Mouse (Mus musculus): ENCODE measurements around the gene 1110002E22Rik. TPM values are rescaled to one million over a fixed set of nuclear protein-coding genes. Genes with fewer than 3 reads are reported as not detected.

Gene 1110002E22Rik
- polyA plus RNA-seq, 1 experiment from 2014 or later: not detected

DNA sequence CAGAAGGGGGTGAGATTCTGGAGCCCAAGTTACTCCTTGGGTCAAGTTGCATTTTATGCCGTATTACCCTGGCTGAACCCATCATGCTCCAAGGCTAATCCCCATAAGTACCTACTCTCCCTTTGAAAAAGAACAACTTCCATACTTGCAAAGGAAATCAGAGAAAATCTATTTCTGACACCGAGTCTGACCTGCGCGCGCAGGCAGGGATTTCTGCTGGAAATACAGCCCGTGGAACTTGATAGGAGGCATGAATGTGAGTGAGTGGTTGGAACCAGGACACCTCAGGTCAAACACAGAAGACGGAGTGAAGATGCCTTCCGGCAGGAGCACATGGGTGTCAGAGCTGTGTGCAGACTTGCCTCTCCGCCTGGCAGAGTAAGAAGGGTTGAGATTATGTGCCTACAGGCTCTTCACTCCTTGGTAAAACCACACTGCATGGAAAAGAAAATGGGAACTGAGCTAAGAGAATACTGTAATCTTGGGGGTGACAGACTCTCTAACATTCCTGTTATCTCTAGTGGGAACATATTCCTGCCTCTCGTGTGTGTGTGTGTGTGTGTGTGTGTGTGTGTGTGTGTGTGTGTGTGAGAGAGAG lies 6.7 kb downstream of the 1110002E22Rik start:
- Histone ChIP-seq H3K4me3 (ENCODE audit: inconsistent target) (no peak overlapping the region), H3K27ac (no peak overlapping the region), H3K36me3 (ENCODE audit: inconsistent target) (no peaks in the 10 kb centered on the region), H3K79me2 (ENCODE audit: inconsistent target) (no peaks in the 10 kb centered on the region)
- WGBS (ENCODE audit: missing documents): 94% methylated on average over 10 of the region's 10 CpGs

DNA sequence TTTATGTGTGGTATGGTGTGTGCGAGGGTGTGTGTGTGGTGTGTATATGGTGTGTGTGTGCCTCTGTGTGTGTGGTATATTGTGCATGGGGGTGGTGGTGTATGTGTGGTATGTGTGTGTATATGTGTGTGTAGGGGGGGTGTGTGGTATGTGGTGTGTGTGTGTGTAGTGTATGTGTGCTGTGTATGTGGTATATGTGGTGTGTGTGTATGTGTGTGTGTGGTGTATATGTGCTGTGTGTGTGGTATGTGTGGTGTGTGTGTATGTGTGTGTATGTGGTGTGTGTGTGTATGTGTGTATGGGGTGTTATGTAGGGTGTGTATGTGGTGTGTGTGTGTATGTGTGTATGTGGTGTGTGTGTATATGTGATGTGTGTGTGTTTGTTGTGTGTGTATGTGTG lies 9.4 kb downstream of the 1110002E22Rik start:
- H3K27ac ChIP-seq: no peak overlapping the region
- 100% methylated on average over 1 of the region's 1 CpGs for WGBS (ENCODE audit: missing documents)
- H3K36me3 ChIP-seq (ENCODE audit: inconsistent target): no peaks in the 10 kb centered on the region
- no peaks in the 10 kb centered on the region for H3K79me2 ChIP-seq (ENCODE audit: inconsistent target)
- no peak overlapping the region for H3K4me3 ChIP-seq (ENCODE audit: inconsistent target)

GRCm38 (mm10) chr3:138075209-138075608 lies 10.4 kb downstream of the 1110002E22Rik start:
- Histone ChIP-seq H3K36me3 (ENCODE audit: inconsistent target) (no peaks in the 10 kb centered on the region), H3K4me3 (ENCODE audit: inconsistent target) (no peak overlapping the region), H3K27ac (no peak overlapping the region), H3K79me2 (ENCODE audit: inconsistent target) (no peaks in the 10 kb centered on the region)
- WGBS (ENCODE audit: missing documents): 91% methylated on average over 8 of the region's 8 CpGs

- no peaks in the 10 kb centered on the region for H3K79me2 ChIP-seq (ENCODE audit: inconsistent target)
- H3K4me3 ChIP-seq (ENCODE audit: inconsistent target): no peak overlapping the region
- WGBS (ENCODE audit: missing documents): 87% methylated on average over 11 of the region's 11 CpGs
- no peaks in the 10 kb centered on the region for H3K36me3 ChIP-seq (ENCODE audit: inconsistent target)
- no peak overlapping the region for H3K27ac ChIP-seq
Measured at GRCm38 (mm10) chr3:138077476-138078340, 12.9 kb downstream of the 1110002E22Rik start.

DNA sequence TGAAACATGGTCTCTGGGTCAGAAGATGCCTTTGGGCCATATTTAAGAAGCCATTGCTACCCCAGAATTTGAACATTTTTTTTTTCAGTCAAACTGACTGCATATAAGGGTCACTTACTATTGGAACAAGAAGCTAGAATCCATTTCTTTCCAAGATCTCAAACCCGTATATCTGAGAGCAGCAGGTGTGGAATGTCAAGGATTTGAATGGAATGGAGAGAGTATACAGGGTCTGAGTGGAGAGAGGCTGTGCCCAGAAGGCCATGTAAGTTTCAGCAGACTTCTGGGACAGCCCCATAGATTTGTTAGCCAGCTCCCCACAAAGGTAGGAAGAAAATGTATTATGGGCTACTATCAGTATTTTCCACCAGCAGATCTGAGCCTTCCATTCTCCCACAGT lies 13.8 kb downstream of the 1110002E22Rik start:
- no peaks in the 10 kb centered on the region for H3K79me2 ChIP-seq (ENCODE audit: inconsistent target)
- H3K27ac ChIP-seq: no peak overlapping the region
- WGBS (ENCODE audit: missing documents): 93% methylated on average over 1 of the region's 1 CpGs
- no peak overlapping the region for H3K4me3 ChIP-seq (ENCODE audit: inconsistent target)
- no peaks in the 10 kb centered on the region for H3K36me3 ChIP-seq (ENCODE audit: inconsistent target)

GRCm38 (mm10) chr3:138083073-138083637 lies 18.3 kb downstream of the 1110002E22Rik start:
- Histone ChIP-seq H3K36me3 (ENCODE audit: inconsistent target) (no peaks in the 10 kb centered on the region), H3K4me3 (ENCODE audit: inconsistent target) (no peak overlapping the region)
- 100% methylated on average over 1 of the region's 1 CpGs for WGBS (ENCODE audit: missing documents)

GRCm38 (mm10) chr3:138083896-138084295 lies 19.0 kb downstream of the 1110002E22Rik start:
- WGBS (ENCODE audit: missing documents): 98% methylated on average over 4 of the region's 4 CpGs
- Histone ChIP-seq H3K4me3 (ENCODE audit: inconsistent target) (no peak overlapping the region), H3K79me2 (ENCODE audit: inconsistent target) (no peaks in the 10 kb centered on the region)

More at GRCm38 (mm10) chr3:138083073-138083637, 18.3 kb downstream of the 1110002E22Rik start:
- no peak overlapping the region for H3K27ac ChIP-seq
- H3K79me2 ChIP-seq (ENCODE audit: inconsistent target): no peaks in the 10 kb centered on the region

GRCm38 (mm10) chr3:138095301-138095700 lies 30.4 kb downstream of the 1110002E22Rik start:
- 85% methylated on average over 3 of the region's 3 CpGs for WGBS (ENCODE audit: missing documents)
- H3K4me3 ChIP-seq (ENCODE audit: inconsistent target): no peak overlapping the region
- H3K79me2 ChIP-seq (ENCODE audit: inconsistent target): no peaks in the 10 kb centered on the region
- no peak overlapping the region for H3K27ac ChIP-seq
- H3K36me3 ChIP-seq (ENCODE audit: inconsistent target): no peaks in the 10 kb centered on the region

More at GRCm38 (mm10) chr3:138083896-138084295, 19.0 kb downstream of the 1110002E22Rik start:
- H3K27ac ChIP-seq: no peak overlapping the region
- H3K36me3 ChIP-seq (ENCODE audit: inconsistent target): no peaks in the 10 kb centered on the region

- H3K79me2 ChIP-seq (ENCODE audit: inconsistent target): no peaks in the 10 kb centered on the region
- H3K27ac ChIP-seq: no peak overlapping the region
- no peaks in the 10 kb centered on the region for H3K36me3 ChIP-seq (ENCODE audit: inconsistent target)
- H3K4me3 ChIP-seq (ENCODE audit: inconsistent target): no peak overlapping the region
- WGBS (ENCODE audit: missing documents): 89% methylated on average over 10 of the region's 10 CpGs
Measured at GRCm38 (mm10) chr3:138095718-138096117, 30.9 kb downstream of the 1110002E22Rik start.

GRCm38 (mm10) chr3:138096263-138097028 lies 31.6 kb downstream of the 1110002E22Rik start:
- 90% methylated on average over 19 of the region's 19 CpGs for WGBS (ENCODE audit: missing documents)
- Histone ChIP-seq H3K36me3 (ENCODE audit: inconsistent target) (no peaks in the 10 kb centered on the region), H3K79me2 (ENCODE audit: inconsistent target) (no peaks in the 10 kb centered on the region), H3K4me3 (ENCODE audit: inconsistent target) (no peak overlapping the region), H3K27ac (no peak overlapping the region)

DNA sequence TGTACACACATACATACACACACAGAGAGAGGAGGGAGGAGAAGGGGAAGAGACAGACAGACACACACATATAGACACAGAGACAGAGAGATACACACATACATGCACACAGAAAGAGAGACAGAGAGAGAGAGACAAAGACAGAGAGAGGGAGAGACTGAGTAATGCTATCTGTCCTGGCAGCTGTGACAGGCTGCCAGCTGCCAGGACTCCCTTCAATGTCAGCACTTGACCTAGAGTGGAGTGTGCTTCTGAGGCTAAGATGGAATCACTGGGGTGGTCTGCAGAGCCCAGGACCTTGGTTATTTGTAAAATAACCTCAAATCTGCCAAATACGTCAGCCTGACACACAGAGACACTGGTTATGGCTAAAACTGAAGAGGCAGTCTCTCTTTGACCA lies 32.9 kb downstream of the 1110002E22Rik start:
- H3K27ac ChIP-seq: no peak overlapping the region
- H3K36me3 ChIP-seq (ENCODE audit: inconsistent target): no peaks in the 10 kb centered on the region
- H3K4me3 ChIP-seq (ENCODE audit: inconsistent target): no peak overlapping the region
- no peaks in the 10 kb centered on the region for H3K79me2 ChIP-seq (ENCODE audit: inconsistent target)
- 90% methylated on average over 1 of the region's 1 CpGs for WGBS (ENCODE audit: missing documents)

DNA sequence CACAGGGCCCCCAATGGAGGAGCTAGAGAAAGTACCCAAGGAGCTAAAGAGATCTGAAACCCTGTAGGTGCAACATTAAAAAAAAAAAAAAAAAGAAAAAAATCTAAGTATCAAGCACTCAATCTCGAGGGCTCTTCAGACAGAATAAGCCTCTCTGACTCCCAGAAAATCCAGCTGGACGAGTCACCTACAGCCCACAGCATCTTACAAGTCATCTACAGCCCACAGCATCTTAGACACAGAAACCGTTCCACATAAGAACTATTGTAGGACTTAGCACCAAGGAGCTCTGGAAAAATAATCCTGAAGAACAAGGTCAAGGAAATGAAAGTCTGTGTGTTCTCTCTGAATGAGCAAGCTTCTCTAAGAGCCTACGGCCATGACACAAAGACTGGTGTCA lies 37.1 kb downstream of the 1110002E22Rik start:
- H3K36me3 ChIP-seq (ENCODE audit: inconsistent target): no peaks in the 10 kb centered on the region
- WGBS (ENCODE audit: missing documents): 91% methylated on average over 4 of the region's 4 CpGs
- H3K27ac ChIP-seq: no peak overlapping the region
- no peak overlapping the region for H3K4me3 ChIP-seq (ENCODE audit: inconsistent target)
- no peaks in the 10 kb centered on the region for H3K79me2 ChIP-seq (ENCODE audit: inconsistent target)

- Histone ChIP-seq H3K4me3 (ENCODE audit: inconsistent target) (no peak overlapping the region), H3K79me2 (ENCODE audit: inconsistent target) (no peaks in the 10 kb centered on the region), H3K27ac (no peak overlapping the region), H3K36me3 (ENCODE audit: inconsistent target) (no peaks in the 10 kb centered on the region)
- 90% methylated on average over 4 of the region's 4 CpGs for WGBS (ENCODE audit: missing documents)
Measured at GRCm38 (mm10) chr3:138103690-138104089, 38.8 kb downstream of the 1110002E22Rik start.

GRCm38 (mm10) chr3:138105056-138105455 lies 40.2 kb downstream of the 1110002E22Rik start:
- no peaks in the 10 kb centered on the region for H3K79me2 ChIP-seq (ENCODE audit: inconsistent target)
- WGBS (ENCODE audit: missing documents): 91% methylated on average over 5 of the region's 5 CpGs
- no peaks in the 10 kb centered on the region for H3K36me3 ChIP-seq (ENCODE audit: inconsistent target)
- H3K4me3 ChIP-seq (ENCODE audit: inconsistent target): no peak overlapping the region
- no peak overlapping the region for H3K27ac ChIP-seq
